Mouse (Mus musculus) midbrain, embryonic 11.5 days (tissue): ENCODE data around the gene Gm10134. TPM values are rescaled to one million over a fixed set of nuclear protein-coding genes. Genes with fewer than 3 reads are reported as not detected.

Source experiments
- ATAC-seq: fragments of 200-750 bp; cut with Nextera tagmentation; 2 replicates; pipeline ENCODE4 v1.8.0; 2017; ENCODE audit warnings: moderate TSS enrichment, moderate library complexity; ENCODE audit not compliant: low FRiP score
- DNase-seq: peaks from one replicate; pipeline ENCODE4 v3.0.0; 2015; ENCODE audit warnings: low spot score; ENCODE audit errors: missing footprints
- H3K27ac ChIP-seq: fragments of 300-500 bp; sonication (generic); 2 replicates; pipeline ENCODE4 v1.5.1; 2014; ENCODE audit warnings: low read depth, low read length
- H3K27me3 ChIP-seq: fragments of 300-500 bp; sonication (generic); 2 replicates; pipeline ENCODE4 v1.6.1; 2014; ENCODE audit warnings: mild to moderate bottlenecking, low read length, moderate library complexity, mixed read lengths; ENCODE audit not compliant: control insufficient read depth, insufficient read depth
- H3K36me3 ChIP-seq: fragments of 300-500 bp; sonication (generic); 2 replicates; pipeline ENCODE4 v1.6.1; 2014; ENCODE audit warnings: mild to moderate bottlenecking, low read length, moderate library complexity, mixed read lengths; ENCODE audit not compliant: control insufficient read depth, insufficient read depth
- H3K4me1 ChIP-seq: fragments of 300-500 bp; sonication (generic); 2 replicates; pipeline ENCODE4 v1.6.1; 2014; ENCODE audit warnings: low read length; ENCODE audit not compliant: control insufficient read depth, insufficient read depth
- H3K4me2 ChIP-seq: fragments of 300-500 bp; sonication (generic); 2 replicates; pipeline ENCODE4 v1.6.1; 2014; ENCODE audit warnings: mild to moderate bottlenecking, moderate library complexity
- H3K4me3 ChIP-seq: fragments of 300-500 bp; sonication (generic); 2 replicates; pipeline ENCODE4 v1.5.1; 2014; ENCODE audit warnings: low read depth, low read length
- H3K9ac ChIP-seq: fragments of 300-500 bp; sonication (generic); 2 replicates; pipeline ENCODE4 v1.6.1; 2014; ENCODE audit warnings: low read length
- H3K9me3 ChIP-seq: fragments of 300-500 bp; sonication (generic); 2 replicates; pipeline ENCODE4 v1.6.1; 2016; ENCODE audit warnings: low read length; ENCODE audit not compliant: control insufficient read depth
- WGBS: fragments of 180-500 bp; shearing (Covaris S2); extraction: QIAGEN DNeasy Blood & Tissue Kit; methylation state at CpG from one replicate; pipeline ENCODE4 v1.1.7; 2014; 5-methylcytosine and 5-hydroxymethylcytosine counted together
- polyA plus RNA-seq: library from polyadenylated mRNA; unstranded; fragments of >200 nt; fragmentation: Nextera tagmentation; extraction: Ambion mirVana; gene quantifications from 2 replicates; pipeline ENCODE4 v1.2.1, GENCODE M21; 2014

The Gm10134 gene
- polyA plus RNA-seq, 1 experiment from 2014 or later, result not detected

- Histone ChIP-seq H3K4me2 (no peak overlapping the region), H3K36me3 (no peaks in the 10 kb centered on the region), H3K4me1 (peaks cover 23% of the 10 kb centered on the region), H3K27ac (no peak overlapping the region), H3K27me3 (no peaks in the 10 kb centered on the region), H3K9me3 (no peaks in the 10 kb centered on the region), H3K4me3 (no peak overlapping the region), H3K9ac (no peak overlapping the region)
- ATAC-seq (no peak), DNase-seq (peak; percentile 96)
- WGBS, result 42% methylated on average over 5 of the region's 5 CpGs
Observed at GRCm38 (mm10) chr2:28517206-28517909, 11.5 kb downstream of the Gm10134 start.

DNA sequence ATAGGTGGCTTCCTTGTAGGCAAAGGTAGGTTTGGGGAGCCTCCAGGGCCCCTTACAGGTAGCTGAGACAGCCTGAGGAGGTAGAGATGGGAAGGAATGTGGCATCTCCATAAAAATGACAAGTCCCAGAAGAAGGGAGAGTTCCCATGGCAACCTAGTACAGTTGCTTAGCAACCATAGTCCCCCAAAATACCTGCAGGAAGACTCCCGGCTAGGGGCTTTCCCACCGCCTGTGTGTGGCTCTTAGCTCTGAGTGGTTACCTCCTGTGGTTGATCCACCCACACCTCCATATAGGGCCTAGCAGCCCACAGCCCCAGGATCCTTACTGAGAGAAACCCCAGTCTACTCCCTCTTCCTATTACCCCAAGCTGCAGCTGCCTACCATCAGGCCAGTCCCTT, 12.3 kb downstream of the Gm10134 start:
- DNase-seq (no peak), ATAC-seq (no peak)
- no peaks in the 10 kb centered on the region for H3K27me3 ChIP-seq
- 27% methylated on average over 2 of the region's 2 CpGs for WGBS
- H3K9ac ChIP-seq, result no peak overlapping the region
- no peak overlapping the region for H3K4me3 ChIP-seq
- no peaks in the 10 kb centered on the region for H3K36me3 ChIP-seq
- no peak overlapping the region for H3K4me2 ChIP-seq
- no peak overlapping the region for H3K27ac ChIP-seq
- no peaks in the 10 kb centered on the region for H3K9me3 ChIP-seq
- H3K4me1 ChIP-seq, result peaks cover 23% of the 10 kb centered on the region

- Histone ChIP-seq H3K27ac (no peak overlapping the region), H3K4me3 (no peak overlapping the region), H3K9me3 (no peaks in the 10 kb centered on the region), H3K4me2 (no peak overlapping the region), H3K36me3 (no peaks in the 10 kb centered on the region), H3K4me1 (peaks cover 29% of the 10 kb centered on the region), H3K27me3 (no peaks in the 10 kb centered on the region), H3K9ac (0 out of 2 replicates have a peak overlapping the region, but pooled peaks have one; percentile 16)
- no peak for DNase-seq
- ATAC-seq, result no peak
- WGBS, result 65% methylated on average over 5 of the region's 5 CpGs
Observed at GRCm38 (mm10) chr2:28520581-28520980, 14.7 kb downstream of the Gm10134 start.

GRCm38 (mm10) chr2:28521571-28522151, 15.8 kb downstream of the Gm10134 start:
- Histone ChIP-seq H3K9me3 (no peaks in the 10 kb centered on the region), H3K4me1 (peaks cover 40% of the 10 kb centered on the region), H3K27me3 (no peaks in the 10 kb centered on the region), H3K36me3 (no peaks in the 10 kb centered on the region), H3K9ac (no peak overlapping the region), H3K27ac (no peak overlapping the region), H3K4me3 (no peak overlapping the region), H3K4me2 (no peak overlapping the region)
- ATAC-seq (no peak), DNase-seq (no peak)
- whole genome bisulfite sequencing, result 83% methylated on average over 6 of the region's 6 CpGs

DNA sequence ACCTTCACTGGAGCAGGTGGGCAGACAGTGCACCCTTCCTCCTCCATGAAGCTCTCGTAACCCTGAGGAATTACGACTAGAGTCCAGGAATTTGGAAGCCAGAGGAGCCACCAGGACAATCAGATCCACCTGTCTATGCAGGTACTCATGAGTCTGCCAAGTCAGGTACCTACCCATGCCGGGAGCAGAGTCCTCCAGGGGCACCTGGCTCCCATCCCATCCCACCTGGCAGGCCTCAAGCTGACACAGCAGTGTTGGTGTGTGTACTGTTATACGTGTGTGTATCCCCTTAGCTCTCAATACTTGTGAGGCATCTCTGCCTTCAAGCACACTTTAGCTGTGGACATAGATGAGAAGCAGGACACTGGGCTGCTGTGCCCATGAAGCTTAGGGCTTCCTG, 16.3 kb downstream of the Gm10134 start:
- Histone ChIP-seq H3K4me3 (no peak overlapping the region), H3K36me3 (no peaks in the 10 kb centered on the region), H3K27ac (no peak overlapping the region), H3K27me3 (no peaks in the 10 kb centered on the region), H3K9ac (no peak overlapping the region), H3K9me3 (no peaks in the 10 kb centered on the region), H3K4me2 (no peak overlapping the region), H3K4me1 (peaks cover 42% of the 10 kb centered on the region)
- no peak for ATAC-seq
- no peak for DNase-seq
- WGBS, result 92% methylated on average over 4 of the region's 4 CpGs

- 8% methylated on average over 5 of the region's 5 CpGs for WGBS
- no peaks in the 10 kb centered on the region for H3K9me3 ChIP-seq
- peaks cover 32% of the 10 kb centered on the region for H3K4me1 ChIP-seq
- no peaks in the 10 kb centered on the region for H3K36me3 ChIP-seq
- DNase-seq (no peak), ATAC-seq (peak; percentile 28)
- H3K27ac ChIP-seq, result peak overlapping the region; percentile 30; the same call in 1 of the 2 replicates
- H3K27me3 ChIP-seq, result no peaks in the 10 kb centered on the region
- no peak overlapping the region for H3K9ac ChIP-seq
- no peak overlapping the region for H3K4me3 ChIP-seq
- H3K4me2 ChIP-seq, result no peak overlapping the region
Observed at GRCm38 (mm10) chr2:28523643-28524117, 17.8 kb downstream of the Gm10134 start.

DNA sequence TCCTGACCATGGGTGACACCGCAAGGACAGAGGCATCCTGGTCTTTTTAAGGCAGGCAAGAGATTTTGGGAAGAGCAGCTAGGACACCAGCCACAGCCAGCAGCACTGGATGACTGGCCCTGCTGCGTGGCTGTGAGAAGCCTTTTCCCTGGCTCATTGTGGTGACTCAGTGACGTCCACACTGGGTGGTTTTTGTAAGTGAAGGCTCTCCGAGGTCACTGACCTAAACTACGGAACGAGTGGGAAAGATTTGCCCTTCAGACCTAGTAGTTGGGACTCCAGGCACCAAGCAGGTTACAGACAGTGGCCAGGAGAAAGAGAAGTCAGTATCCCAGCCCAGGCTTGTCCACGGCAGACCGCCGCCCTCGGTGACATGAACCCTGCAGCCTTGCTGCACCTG, 18.5 kb downstream of the Gm10134 start:
- Histone ChIP-seq H3K36me3 (no peaks in the 10 kb centered on the region), H3K4me2 (no peak overlapping the region), H3K27ac (peak overlapping the region; percentile 88), H3K9me3 (no peaks in the 10 kb centered on the region), H3K27me3 (no peaks in the 10 kb centered on the region), H3K4me3 (no peak overlapping the region), H3K4me1 (peaks cover 32% of the 10 kb centered on the region), H3K9ac (no peak overlapping the region)
- DNase-seq (no peak), ATAC-seq (no peak)
- 78% methylated on average over 10 of the region's 10 CpGs for WGBS

DNA sequence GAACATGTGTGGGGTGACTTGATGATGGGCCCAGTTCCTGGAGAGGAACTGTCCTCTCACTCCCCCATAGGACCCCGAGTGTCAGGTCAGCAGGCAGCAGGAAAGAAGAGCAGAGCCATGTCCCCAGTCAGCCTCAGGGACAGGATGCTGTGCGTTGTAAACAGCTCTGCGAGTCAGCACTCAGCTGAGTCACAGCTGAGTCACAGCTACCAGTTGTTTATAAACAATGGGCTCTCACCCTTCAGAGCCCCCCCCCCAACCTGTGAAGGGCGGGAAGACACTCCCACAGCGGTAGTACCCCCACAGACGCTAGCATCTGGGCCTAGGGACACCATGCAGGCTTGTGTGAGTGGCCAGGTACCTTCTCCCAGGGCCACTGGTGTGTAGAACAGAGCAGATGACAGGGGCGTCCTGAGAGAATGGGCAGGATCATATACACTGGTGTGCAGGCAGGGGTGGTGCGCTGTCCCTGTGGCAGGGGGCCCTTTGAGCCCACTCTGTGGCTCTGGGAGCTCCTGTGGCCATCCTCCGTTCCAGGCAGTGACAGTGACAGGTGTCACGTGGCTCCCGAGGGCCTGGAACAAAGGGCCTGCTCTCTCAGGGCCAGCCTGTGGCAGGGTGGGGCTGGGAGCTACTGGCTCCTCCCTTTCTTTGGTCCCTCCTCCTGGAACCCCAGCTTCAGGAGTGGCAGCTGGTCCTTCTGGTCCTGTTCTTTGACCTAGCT, 19.5 kb downstream of the Gm10134 start:
- no peaks in the 10 kb centered on the region for H3K9me3 ChIP-seq
- peaks cover 36% of the 10 kb centered on the region for H3K4me1 ChIP-seq
- 21% methylated on average over 11 of the region's 11 CpGs for WGBS
- H3K36me3 ChIP-seq, result no peaks in the 10 kb centered on the region
- H3K4me2 ChIP-seq, result peak overlapping the region; percentile 6; the same call in 1 of the 2 replicates
- peak; percentile 90 for ATAC-seq
- H3K9ac ChIP-seq, result peak overlapping the region; percentile 54
- no peak overlapping the region for H3K4me3 ChIP-seq
- peak overlapping the region; percentile 88 for H3K27ac ChIP-seq
- no peaks in the 10 kb centered on the region for H3K27me3 ChIP-seq
- DNase-seq, result peak; percentile 91
